Mouse (Mus musculus) NIH3T3 (cell line): ENCODE results near the gene Slc10a7.

ENCODE experiments used
- DNase-seq: peaks from one replicate; pipeline ENCODE4 v3.0.0-alpha.2; 2012; ENCODE audit warnings: low read depth

Slc10a7 gene

GRCm38 (mm10) chr8:78624738-78625442 is 115.7 kb downstream of the Slc10a7 start:
- DNase-seq: no peak

- DNase-seq: peak; percentile 45
Measured at GRCm38 (mm10) chr8:78626632-78627031, 117.5 kb downstream of the Slc10a7 start.

GRCm38 (mm10) chr8:78627793-78628192 is 118.6 kb downstream of the Slc10a7 start:
- DNase-seq: no peak

DNA sequence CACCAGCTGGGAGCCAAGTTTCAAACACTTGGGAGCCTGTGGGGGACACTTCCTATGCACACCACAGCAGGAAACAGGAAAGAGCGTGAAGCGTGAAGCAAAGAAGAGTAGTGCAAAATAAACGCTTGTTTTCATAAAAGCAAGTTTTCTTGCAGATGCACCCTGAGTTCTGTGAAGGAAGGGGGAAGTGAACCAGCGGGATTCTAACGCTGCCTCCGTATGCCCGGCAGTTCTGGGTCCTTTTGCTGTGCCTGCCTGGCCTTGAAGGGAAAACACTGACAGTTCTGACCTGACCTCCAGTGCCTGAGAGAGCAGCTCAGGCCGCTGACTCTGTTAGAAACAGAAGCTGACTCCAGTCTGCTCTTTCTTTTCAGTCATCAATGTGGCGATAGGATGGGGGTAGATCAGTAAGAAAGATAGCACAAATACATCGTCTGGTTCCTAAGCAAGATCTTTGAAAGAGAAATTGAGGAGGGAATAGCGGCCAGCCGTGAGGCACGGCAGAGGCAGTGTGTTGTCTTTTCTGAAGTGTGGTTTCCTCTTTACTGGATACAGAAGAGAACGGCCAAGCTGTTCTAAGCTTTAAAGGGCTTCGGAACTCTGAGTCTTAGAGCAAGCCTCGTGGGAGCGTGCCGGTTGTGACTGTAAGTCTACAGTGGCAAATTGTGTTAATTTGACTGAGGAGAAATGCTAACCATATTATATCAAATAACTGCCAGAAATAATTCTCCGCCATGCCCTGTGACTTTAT is 121.4 kb downstream of the Slc10a7 start:
- DNase-seq: no peak

GRCm38 (mm10) chr8:78633012-78633411 is 123.9 kb downstream of the Slc10a7 start:
- DNase-seq: no peak

DNA sequence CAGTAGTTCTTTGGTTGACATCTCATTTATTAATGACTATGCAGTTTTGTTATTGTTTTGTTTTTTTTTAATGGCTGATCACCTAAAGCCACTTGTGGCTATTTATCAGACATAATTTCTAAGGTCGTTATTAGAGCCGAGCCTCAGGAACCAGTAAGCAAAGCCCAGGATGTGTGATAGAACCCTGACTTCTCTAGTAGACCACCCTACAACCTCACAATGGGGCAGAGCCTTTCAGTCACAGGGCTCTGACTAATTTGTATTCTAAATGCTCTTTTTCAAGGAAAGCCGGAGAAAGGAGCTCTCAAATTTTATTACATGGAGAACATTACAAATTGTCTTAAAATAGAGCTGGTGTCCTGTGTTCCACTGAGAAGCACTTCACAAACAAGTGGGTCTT is 124.9 kb downstream of the Slc10a7 start:
- DNase-seq: no peak

DNA sequence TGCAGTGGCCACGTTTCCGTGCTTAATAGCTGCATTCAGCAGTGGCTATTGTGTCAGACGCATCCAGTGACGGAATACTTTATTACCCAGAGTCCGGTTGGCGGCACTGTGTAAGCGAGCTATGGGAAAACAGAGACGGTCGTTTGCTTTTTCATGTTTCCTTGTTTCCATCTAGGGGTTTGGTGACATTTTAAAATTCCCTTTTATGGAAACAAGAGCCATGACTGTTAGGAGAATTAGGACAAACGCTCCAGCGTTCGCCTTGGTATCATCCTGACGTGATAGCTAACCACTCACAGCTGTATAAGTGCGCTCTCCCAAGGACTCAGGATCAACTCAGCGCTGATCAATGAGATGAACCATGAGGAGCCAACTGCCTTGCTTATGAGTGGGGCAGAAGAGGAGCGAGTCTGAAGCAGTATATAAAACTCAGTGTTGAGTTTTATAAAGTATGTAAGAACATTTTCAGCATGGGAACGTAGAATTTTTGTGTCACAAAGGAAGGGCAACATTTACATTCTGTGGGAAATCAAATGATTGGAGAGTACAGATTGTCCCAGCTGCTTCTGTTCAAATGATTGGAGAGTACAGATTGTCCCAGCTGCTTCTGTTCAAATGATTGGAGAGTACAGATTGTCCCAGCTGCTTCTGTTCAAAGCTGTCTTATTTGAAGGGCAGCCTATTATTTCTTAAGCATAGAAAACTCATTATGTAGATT is 125.5 kb downstream of the Slc10a7 start:
- DNase-seq: no peak

GRCm38 (mm10) chr8:78635241-78635771 is 126.2 kb downstream of the Slc10a7 start:
- no peak for DNase-seq

DNA sequence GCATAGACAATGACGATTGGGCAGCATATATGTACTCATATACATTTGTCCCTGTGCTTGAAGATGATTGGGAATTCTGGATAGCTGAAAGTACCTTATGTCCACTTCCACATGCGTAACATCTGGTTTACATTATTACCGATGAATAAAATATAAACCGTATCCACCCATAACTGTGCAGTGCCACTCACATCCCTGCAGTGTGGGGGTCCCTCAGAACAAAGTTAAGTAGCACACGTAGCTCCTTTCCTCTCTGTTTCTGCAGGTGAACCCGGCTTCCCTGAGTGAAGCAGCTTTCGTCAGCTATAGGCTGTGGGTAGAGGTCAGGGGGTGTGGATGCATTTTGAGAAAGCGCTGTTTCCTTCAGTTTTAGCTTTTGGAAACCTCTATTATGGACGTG is 132.8 kb downstream of the Slc10a7 start:
- no peak for DNase-seq

DNA sequence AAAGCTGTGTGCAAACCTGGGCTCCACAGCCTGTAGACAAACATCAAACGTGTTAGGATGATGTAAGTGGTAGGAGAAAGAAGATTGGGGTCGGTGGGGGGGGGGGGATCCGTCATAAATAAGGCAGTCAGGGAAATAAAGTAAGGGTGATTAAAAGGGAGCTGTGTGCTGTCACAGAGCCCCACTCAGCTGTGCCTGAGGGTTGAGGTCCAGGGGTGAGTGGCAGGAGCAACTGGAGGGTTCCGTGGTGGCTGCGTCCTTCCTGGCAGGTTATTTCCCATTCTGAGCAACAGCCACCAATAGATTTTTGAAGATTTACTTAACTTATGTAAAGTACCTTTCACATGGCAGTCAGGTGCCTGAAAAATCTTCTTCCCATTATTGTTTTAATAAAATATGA is 133.2 kb downstream of the Slc10a7 start:
- DNase-seq: no peak

GRCm38 (mm10) chr8:78647000-78647656 is 138.0 kb downstream of the Slc10a7 start:
- DNase-seq: peak; percentile 80

DNA sequence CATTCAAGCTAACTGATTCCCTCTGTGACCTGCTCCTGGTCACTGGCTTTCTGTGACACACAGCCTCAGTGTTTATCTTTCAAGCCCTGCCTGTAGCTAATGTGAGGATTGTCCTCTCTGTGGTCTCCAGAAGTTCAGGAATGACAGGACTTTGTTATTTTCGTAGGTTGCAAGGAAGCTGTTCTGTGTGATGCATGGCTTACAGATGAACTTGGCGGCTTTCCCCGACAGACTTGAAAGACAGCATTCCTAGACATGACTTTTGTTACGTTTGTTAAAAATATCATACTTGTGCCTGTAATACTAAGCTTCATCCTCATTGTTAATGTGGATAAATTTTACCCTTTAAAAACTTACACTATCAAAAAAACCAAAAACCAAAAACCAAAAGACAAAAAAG is 138.7 kb downstream of the Slc10a7 start:
- peak; percentile 57 for DNase-seq

DNA sequence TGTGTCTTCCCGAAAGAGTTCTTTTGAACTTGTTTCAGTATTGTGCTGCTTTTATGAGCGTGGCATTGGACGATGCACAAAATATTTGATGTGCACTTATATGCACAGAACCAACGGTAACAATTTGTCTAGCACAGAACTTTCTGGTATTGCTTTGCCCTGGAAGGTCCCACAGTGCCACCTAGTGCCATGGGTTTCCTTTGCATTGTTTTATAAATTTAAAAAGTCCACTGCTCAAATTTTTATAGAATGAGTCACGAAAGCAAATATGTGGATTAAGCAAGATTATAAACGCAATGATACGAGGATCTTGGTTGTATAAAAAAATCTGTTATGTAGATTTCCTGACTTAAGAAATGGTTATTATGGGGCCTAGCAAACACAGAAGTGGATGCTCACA is 139.8 kb downstream of the Slc10a7 start:
- DNase-seq: peak; percentile 94

DNA sequence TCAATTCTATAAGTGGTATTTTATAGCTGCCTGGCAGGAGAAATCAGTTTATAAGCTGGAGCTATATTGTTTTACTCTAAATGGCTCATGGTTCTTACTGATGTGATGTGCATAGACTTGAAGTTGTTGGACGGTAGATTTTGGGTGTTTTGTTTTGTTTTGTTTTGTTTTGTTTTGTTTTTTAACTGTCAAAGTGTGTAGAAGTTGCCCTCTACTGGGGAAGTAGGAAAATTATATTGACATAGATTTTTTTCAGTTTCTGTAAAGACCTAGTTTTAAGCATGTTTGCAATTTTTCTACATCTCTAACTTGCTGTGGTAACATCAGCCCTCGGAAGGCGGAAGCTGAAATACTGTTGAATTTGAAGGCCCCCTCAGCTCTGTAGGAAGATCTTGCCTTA is 142.5 kb downstream of the Slc10a7 start:
- no peak for DNase-seq

DNA sequence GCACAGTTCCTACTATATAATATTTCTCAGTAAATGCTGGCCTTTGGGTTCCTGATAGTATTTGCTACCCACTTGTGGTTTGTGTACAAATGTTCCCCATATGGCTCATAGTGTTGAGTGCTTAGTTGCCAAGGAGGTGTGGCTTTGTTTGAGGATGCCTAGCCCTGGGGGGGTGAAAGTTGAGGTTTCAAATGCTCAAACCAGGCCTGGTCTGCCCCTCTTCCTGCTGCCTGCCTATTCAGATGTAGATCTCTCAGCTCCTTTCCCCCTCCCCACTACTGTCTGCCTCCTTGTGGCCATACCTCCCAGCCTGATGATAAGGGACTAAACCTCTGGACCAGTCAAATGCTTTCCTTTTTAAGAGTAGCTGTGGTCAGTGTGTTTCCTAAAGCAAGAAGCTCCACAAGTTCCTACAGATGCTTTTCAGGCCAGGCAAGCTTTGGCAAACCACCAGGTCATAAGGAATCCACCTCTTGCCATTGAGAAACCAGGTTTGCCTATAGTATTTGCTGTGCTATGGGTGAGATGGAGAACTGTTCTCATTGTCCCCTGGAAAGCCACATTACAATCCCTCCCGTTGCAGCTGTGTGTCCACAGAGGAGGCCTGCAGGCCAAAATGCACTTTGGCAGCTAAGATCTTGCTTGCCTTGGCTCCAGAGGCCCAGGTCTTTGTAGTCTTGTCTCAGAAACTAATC is 146.4 kb downstream of the Slc10a7 start:
- DNase-seq: peak; percentile 56

DNA sequence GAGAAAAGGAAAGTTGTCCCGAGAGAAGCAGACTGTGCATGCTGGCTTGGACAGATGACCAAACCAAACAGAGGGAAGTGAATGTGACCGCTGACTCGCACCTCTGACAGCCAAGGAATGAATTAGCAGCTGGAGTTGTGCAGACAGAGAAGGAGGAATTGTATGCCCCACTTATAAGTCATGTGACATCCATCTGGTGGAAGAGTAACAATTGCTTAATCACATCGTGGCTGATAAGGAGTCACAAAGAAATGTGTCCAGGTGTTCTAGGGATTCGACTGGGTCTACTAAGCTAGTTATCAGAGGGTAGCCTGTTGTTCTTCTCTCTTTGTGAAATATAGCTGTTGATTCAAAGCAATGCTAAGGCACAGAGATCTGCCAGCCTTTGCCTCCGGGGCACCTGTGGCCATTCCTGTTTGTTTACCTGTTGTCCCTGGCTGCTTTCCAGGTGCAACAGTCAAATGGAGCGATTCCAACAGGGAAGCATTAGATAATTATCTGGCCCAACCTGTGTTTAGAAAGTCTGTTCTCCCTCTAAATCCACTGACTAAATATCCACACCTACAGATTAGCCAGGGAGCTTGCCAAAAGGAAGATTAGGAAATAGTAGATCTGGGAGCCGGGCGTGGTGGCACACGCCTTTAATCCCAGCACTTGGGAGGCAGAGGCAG is 147.7 kb downstream of the Slc10a7 start:
- peak; percentile 68 for DNase-seq

DNA sequence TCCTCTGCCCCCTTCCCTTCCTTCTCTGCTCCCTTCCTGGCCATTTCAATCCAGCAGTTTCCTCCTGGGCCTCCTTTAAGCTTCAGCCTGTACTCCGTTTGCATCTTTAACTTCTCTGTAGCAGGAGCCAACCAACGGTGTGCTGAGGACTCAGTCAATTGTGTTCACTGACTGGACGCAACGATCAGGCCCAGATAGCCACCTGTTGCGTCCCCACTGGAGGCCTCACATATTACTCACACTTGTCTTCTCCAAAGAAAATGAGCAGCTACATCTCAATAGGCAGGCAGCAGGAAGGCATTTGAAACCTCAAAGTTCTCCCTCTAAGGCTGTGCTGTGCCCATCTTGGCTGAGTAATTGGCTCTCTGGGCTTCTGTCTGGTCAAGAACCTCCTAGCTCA is 149.0 kb downstream of the Slc10a7 start:
- no peak for DNase-seq

DNA sequence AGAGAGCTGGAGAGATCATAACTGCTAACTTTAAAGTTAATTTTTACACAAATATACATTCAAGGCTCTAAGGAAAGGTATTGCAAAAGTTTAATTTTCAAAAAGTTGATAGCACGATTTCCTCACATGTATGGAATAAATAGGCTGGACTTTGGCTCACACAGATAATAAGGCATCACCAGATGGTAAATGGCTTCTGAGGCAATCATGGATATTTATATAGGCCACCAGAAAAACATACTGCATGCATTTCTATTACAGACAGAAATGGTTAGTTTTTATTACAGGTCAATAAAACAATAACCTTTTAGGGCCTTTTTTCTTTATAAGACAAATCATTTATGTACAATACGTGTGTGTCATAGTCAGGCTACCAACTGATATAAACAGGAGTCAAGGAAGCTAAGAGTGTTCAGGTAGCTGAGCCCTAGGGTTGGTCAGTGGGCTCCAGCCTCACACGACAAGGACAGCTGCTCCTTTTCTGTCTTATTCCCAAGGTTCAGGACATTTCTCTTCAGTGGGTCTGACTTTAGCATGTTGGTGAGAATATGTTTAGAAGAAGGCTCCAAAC is 150.6 kb downstream of the Slc10a7 start:
- DNase-seq: no peak

DNA sequence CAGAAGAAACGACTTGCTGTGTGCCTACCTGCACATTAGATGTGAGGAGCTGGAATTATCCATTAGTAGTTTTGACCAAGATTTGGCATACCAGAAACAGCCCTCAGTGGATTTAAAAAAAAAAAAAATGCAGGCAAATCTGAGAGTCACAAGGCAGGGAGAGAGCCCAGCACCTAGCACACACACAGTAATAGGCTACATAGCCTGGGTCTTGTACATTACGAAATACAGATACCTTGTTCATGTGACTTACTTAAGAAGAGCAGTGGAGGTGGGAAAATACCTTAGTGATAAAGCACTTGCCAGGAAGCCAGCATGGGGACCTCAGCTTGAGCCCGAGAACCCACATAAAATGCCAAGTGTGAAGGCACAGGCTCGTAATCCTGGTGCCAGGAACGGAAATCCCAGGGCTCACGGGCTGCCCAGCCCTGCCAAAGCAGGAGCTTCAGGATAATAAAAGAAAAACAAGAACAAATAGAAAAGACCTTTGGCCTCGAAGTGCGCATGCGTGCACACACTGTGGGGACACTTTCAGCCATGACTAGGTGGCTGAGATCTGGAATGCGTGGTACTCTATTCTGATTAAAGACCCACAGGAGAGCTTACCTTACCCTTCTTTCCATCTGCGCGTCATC is 155.3 kb downstream of the Slc10a7 start:
- DNase-seq: no peak

- DNase-seq: no peak
Measured at GRCm38 (mm10) chr8:78667399-78667798, 158.3 kb downstream of the Slc10a7 start.
